Comparison of ENCODE assay signal across 8 mouse cellular contexts in the genomic region with DNA sequence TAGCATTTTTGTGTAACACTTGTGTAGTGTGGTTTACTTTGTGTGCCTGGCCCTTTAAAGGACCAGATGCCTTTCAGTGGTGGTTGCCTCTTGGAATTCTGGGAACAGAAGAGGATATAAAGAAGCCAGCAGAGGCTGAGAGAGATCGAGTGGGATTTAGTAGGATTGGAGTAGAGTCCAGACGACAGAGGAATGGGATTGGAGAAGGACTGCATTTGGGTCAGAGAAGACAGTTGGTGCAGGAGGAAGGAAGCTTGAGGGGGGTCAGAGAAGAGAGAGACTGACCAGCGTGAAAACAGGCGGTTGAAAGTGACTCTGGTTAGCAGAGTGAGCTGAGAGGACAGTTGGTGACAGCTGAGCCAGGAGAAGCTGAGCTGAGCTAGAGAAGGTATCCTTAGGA.
A peak's percentile ranks its signal among the peaks of the same experiment; 100 is the strongest.
DNase-seq lines count a peak whose midpoint lies in the region; ATAC-seq and TF ChIP-seq lines count a peak whose summit lies in the region.

No protein-coding gene starts in this region.

- peak overlapping the region; percentile 11 for H3K4me2 ChIP-seq in liver, embryonic 14.5 days (ENCODE audit: low read depth)

- TF ChIP-seq EP300 in liver, embryonic 14.5 days (IDR thresholded peaks at IDR 0.05; ENCODE audit: low read depth), result no peak

- H3K9me3 ChIP-seq in liver, embryonic 14.5 days (ENCODE audit: control insufficient read depth, low read length), result no peaks in the 10 kb centered on the region

- H3K9ac ChIP-seq in liver, embryonic 14.5 days (replicated peaks), result no peak overlapping the region

- ATAC-seq in liver, embryonic 14.5 days (ENCODE audit: insufficient read depth), result no peak

- WGBS in liver, embryonic 14.5 days (ENCODE audit: insufficient replicate concordance), result 8% methylated on average over 4 of the region's 4 CpGs

- intact Hi-C loops in gastrocnemius, adult 2 months (cut with DNase I), result loop anchor here (5.0 kb wide), 1 partner anchor 55 kb away; no protein-coding TSS in a partner anchor

- H3K27me3 ChIP-seq in testis, adult 2 months (ENCODE audit: control insufficient read depth, insufficient read depth, low read length), result no peaks in the 10 kb centered on the region
- H3K27me3 ChIP-seq in liver, embryonic 14.5 days (ENCODE audit: control insufficient read depth, insufficient read depth, low read length), result no peaks in the 10 kb centered on the region

- peaks cover 2% of the 10 kb centered on the region; the same call in 1 of the 2 replicates for H3K4me1 ChIP-seq in testis, adult 2 months (ENCODE audit: control insufficient read depth, insufficient read depth, low read length)
- peaks cover 0 to 11% of the 10 kb centered on the region in 2 experiments; a peak in 2 of 4 replicates for H3K4me1 ChIP-seq in liver, embryonic 14.5 days (replicated peaks; ENCODE audit: control insufficient read depth in 2 of 2, insufficient read depth in 2 of 2, low read length in 1 of 2)

- peak; percentile 26 for DNase-seq in gastrocnemius, adult 2 months
- DNase-seq in gastrocnemius, adult 18-20 months (ENCODE audit: low spot score), result no peak
- DNase-seq in testis, postnatal 10 days (ENCODE audit: low spot score), result no peak
- DNase-seq in liver, embryonic 14.5 days (ENCODE audit: low read depth in 3 of 3, low spot score in 3 of 3), result no peak
- no peak for DNase-seq in c-Kit-positive CD71-positive TER-119-positive erythroid progenitor cells, embryonic 14.5 days (ENCODE audit: low spot score)
- DNase-seq in spleen, adult 18-20 months, result no peak
- DNase-seq in urinary bladder, postnatal 36 days (ENCODE audit: low spot score in 2 of 2), result no peak

- peak overlapping the region; percentile 62 for H3K4me3 ChIP-seq in gastrocnemius, adult 2 months
- H3K4me3 ChIP-seq in testis, adult 2 months (ENCODE audit: control insufficient read depth, low read depth, low read length), result peak overlapping the region; percentile 80
- H3K4me3 ChIP-seq in liver, embryonic 14.5 days (ENCODE audit: insufficient read depth in 1 of 2, low read depth in 2 of 2, low read length in 2 of 2), result peak overlapping the region in 1 of 2 experiments; percentile 24; a peak in 1 of 4 replicates

- H3K27ac ChIP-seq in gastrocnemius, adult 2 months, result peak overlapping the region; percentile 85
- H3K27ac ChIP-seq in testis, adult 2 months (ENCODE audit: control insufficient read depth, insufficient read depth, low read depth, low read length), result peak overlapping the region; percentile 86
- no peak overlapping the region for H3K27ac ChIP-seq in liver, embryonic 14.5 days

- no peak for TF ChIP-seq POLR2A in testis, adult 2 months (IDR thresholded peaks at IDR 0.05; ENCODE audit: control insufficient read depth, low read depth, low read length)

- TF ChIP-seq CTCF in gastrocnemius, adult 2 months (IDR thresholded peaks at IDR 0.05), result no peak
- TF ChIP-seq CTCF in testis, adult 2 months (IDR thresholded peaks at IDR 0.05; ENCODE audit: control insufficient read depth, insufficient read depth, insufficient replicate concordance, low read depth, low read length), result no peak
- TF ChIP-seq CTCF in liver, embryonic 14.5 days (IDR thresholded peaks at IDR 0.05; ENCODE audit: low read depth), result no peak

- H3K36me3 ChIP-seq in testis, adult 2 months (ENCODE audit: control insufficient read depth, insufficient read depth, low read length), result no peaks in the 10 kb centered on the region
- no peaks in the 10 kb centered on the region for H3K36me3 ChIP-seq in liver, embryonic 14.5 days (replicated peaks; ENCODE audit: control insufficient read depth, insufficient read depth, low read depth)
